Mouse (Mus musculus) lung, adult 2 months (tissue): ENCODE measurements at regions not wholly inside any gene's neighbourhood (a gene's known extent, or its start where the extent isn't known, plus 50 kb on each side); places are given as distances from the start of the nearest gene placed in this dataset.

ENCODE experiments used
- DNase-seq: peaks from one replicate; pipeline ENCODE4 v3.0.0; 2022
- H3K4me1 ChIP-seq: fragments of 200-500 bp; 2 replicates; pipeline ENCODE4 v1.6.1; 2011; ENCODE audit warnings: low read length; ENCODE audit not compliant: control insufficient read depth, insufficient read depth
- H3K4me3 ChIP-seq: fragments of 200-500 bp; replicated peaks from 2 replicates; pipeline ENCODE3; 2011; ENCODE audit warnings: low read depth, mild to moderate bottlenecking, control low read depth, low read length; ENCODE audit errors: extremely low read depth
- CTCF ChIP-seq: fragments of 200-500 bp; IDR thresholded peaks from 2 replicates; pipeline ENCODE4 v1.5.1; 2011; ENCODE audit warnings: mild to moderate bottlenecking, low read length, control low read depth; ENCODE audit not compliant: insufficient read depth
- POLR2A ChIP-seq: fragments of 200-500 bp; IDR thresholded peaks from 2 replicates; pipeline ENCODE4 v1.6.1; 2011; ENCODE audit warnings: low read depth, mild to moderate bottlenecking, control low read depth, low read length, borderline replicate concordance; ENCODE audit errors: extremely low read depth
- WGBS: fragments of 180-500 bp; shearing (Covaris S2); methylation state at CpG from one replicate; pipeline ENCODE4 v1.1.7; 2018; 5-methylcytosine and 5-hydroxymethylcytosine counted together

DNA sequence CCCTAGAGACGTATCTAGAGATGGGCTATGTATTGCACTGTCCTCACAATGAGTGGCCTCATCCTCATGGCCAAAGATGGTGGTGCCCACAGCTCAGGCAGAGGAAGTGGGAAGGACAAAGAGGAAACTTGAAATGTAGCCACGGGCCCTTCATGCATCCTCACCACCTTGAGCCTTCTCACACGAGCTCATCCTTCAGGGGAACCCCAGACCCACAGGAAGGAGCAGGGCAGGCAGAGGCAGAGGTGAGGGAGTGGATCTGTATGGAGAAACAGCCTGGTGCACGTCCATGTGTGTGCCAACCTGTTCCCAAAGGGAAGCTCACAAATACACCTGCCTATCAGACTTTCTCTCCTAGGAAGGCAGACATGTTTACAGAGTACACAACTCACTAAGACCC lies 143.0 kb downstream of the Tomm20 start:
- H3K4me3 ChIP-seq = no peak overlapping the region
- WGBS = 55% methylated on average over 4 of the region's 4 CpGs
- TF ChIP-seq POLR2A (no peak), CTCF (no peak)
- H3K4me1 ChIP-seq = peaks cover 32% of the 10 kb centered on the region
- DNase-seq = no peak

DNA sequence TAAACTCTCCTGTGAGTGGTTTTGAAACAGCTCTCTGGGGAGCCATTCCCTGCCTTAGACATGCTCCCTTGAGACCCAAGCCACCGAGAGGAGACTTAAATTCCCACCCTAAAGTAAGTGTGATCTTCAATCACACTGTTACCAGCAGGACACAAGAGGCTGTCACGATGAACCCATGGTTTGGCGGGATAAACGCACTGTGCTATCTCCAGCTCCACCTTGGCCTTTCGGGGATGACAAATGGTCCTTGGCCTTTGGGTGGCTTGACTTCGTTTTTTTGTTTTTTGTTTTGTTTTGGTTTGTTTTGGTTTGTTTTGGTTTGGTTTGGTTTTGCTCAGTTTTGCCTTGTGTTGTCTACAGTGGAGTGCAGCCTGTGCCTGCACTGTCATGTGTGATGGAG lies 144.7 kb downstream of the Tomm20 start:
- TF ChIP-seq CTCF = no peak
- TF ChIP-seq POLR2A = no peak
- WGBS = 78% methylated on average over 6 of the region's 6 CpGs
- peaks cover 26% of the 10 kb centered on the region for H3K4me1 ChIP-seq
- DNase-seq = no peak
- no peak overlapping the region for H3K4me3 ChIP-seq

DNA sequence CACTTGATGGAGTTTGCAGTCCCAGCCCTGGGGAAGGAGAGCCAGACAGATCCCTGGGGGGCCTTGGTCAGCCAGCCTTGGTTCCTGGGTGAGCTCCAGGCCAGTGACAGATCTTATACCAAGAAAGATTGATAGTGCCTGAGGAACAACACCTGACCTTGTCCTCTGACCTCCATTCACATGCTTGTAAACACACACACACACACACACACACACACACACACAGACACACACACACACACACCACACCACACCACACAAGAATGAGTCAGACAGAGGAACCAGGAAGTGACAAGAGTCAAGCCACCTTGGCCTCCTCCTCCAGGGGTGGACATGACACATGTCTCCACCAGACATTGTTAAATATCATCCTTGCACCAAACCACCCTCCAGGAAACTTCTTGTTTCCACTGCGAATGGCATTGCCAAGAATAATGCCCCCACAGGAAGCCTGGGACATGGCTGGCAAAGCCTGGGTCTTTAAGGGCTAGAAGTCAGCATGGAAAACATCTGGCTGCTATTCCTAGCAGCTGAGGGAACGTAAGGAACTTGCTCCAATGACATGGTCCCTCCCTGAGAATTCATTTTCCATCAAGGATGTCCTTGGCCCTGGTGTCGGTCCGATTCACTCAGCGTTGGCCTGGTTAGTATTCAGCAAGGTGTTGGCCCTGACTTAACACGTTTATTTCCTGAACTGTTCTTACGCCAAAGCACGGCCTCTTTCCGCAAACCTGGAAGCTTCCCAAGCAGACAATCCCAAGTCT lies 147.9 kb downstream of the Tomm20 start:
- Histone ChIP-seq H3K4me3 (no peak overlapping the region), H3K4me1 (peaks cover 6% of the 10 kb centered on the region)
- WGBS = 42% methylated on average over 9 of the region's 9 CpGs
- DNase-seq = no peak
- no peak for TF ChIP-seq CTCF

DNA sequence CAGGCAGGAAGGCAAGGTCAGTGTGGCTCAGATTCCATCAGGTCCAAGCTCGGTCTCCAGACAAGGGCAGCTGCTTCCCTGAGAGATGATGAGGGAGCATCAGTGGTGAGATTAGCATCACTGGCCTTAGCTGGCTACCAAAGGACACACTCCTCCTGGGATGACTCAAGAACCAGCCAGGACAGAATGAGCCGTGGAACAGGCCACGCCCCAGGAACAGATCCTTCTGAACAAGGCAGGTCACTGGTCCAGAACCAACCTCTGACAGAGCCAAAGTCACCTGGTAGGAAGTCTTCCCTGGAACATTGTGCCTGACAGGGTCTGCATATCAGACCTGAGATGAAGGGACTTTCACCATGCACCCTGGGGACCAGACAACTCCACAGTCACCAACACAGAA lies 152.0 kb downstream of the Tomm20 start:
- TF ChIP-seq CTCF (no peak), POLR2A (no peak)
- DNase-seq = no peak
- Histone ChIP-seq H3K4me3 (no peak overlapping the region), H3K4me1 (peaks cover 11% of the 10 kb centered on the region)
- WGBS = 69% methylated on average over 3 of the region's 3 CpGs

DNA sequence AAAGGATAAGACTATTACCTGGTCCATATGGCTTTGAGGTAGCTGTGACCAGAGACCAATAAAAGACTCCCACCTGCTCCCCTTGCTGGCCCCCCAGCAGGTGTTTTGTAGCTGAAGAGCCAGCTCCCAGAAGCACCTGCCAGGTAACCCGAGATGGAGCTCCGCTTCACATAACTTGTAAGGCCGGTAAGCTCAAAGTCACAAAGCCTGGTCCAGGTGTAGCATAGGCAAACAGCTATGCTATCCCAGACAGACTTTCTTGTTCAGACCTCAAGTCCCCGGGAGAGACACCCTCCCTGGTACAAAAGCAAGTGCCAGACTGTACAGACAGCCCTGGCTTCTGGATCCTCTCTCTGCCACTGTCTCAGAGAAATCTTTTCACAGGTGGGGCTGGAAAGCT lies 154.6 kb downstream of the Tomm20 start:
- DNase-seq = no peak
- H3K4me3 ChIP-seq = no peak overlapping the region
- 87% methylated on average over 4 of the region's 4 CpGs for WGBS
- TF ChIP-seq POLR2A (no peak), CTCF (no peak)
- peaks cover 7% of the 10 kb centered on the region; the same call in 1 of the 2 replicates for H3K4me1 ChIP-seq

DNA sequence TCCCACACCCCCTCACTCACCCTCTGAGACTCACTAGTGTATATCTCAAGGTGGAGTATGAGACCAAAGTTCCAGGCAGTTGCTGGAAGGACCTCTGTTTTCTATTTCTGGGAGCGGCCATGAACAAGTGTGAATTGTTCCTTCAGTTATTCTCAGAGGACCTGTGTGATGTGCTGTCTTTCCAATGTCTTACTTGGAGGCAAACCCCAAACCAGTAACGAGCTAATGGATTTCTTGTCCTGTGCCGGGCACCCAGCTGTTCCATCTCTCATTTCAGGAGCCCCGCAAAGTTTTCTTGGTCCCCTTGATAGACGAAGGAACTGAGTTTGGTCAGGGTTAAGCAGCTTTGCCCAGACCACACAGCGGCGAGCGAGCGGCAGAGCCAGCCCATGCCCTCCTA lies 155.4 kb downstream of the Tomm20 start:
- 95% methylated on average over 9 of the region's 9 CpGs for WGBS
- Histone ChIP-seq H3K4me1 (peaks cover 7% of the 10 kb centered on the region; the same call in 1 of the 2 replicates), H3K4me3 (no peak overlapping the region)
- TF ChIP-seq POLR2A (no peak), CTCF (no peak)
- no peak for DNase-seq

DNA sequence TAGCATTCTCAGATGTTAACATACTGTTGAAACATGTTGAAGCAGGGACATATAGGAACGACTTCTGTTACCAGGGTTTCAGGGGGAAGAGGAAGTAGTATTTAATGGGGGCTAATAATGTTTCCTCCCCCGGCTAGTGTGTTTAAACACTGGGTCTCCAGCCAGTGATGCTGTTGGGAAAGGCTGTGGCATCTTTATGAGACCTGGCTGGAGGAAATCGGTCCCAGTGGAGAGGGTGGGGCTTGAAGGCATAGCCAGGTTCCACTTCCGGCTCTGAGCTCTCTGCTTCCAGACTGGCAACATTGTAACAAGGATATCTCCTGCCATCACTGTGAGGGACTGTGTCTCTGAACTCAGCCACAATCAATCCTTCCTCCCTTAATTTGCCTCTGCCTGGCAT lies 156.6 kb downstream of the Tomm20 start:
- WGBS = 20% methylated on average over 4 of the region's 4 CpGs
- TF ChIP-seq CTCF (no peak), POLR2A (no peak)
- no peak for DNase-seq

DNA sequence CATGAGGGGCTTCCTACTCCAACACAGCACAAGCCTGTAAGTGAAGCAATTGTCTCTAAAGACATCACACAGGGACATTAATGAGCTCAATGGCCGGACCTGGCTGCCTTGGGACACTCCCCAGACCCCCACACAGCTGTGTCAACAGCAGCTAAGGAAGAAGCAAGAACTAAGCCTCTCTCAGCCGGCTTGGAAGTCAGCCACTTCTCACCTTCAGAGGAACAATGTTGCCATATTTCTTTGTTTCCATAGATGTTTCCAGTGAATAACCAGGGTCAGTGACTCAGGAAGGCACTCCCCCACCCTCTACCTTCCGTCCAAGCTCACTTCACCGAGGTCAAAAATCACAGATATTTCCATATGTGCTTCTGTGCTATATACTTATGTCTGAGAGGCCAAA lies 157.0 kb downstream of the Tomm20 start:
- no peak overlapping the region for H3K4me3 ChIP-seq
- peaks cover 7% of the 10 kb centered on the region for H3K4me1 ChIP-seq
- no peak for DNase-seq
- WGBS = 34% methylated on average over 4 of the region's 4 CpGs
- no peak for TF ChIP-seq POLR2A
- no peak for TF ChIP-seq CTCF

More for the DNA sequence above, 156.6 kb downstream of the Tomm20 start:
- Histone ChIP-seq H3K4me1 (peaks cover 7% of the 10 kb centered on the region), H3K4me3 (no peak overlapping the region)

DNA sequence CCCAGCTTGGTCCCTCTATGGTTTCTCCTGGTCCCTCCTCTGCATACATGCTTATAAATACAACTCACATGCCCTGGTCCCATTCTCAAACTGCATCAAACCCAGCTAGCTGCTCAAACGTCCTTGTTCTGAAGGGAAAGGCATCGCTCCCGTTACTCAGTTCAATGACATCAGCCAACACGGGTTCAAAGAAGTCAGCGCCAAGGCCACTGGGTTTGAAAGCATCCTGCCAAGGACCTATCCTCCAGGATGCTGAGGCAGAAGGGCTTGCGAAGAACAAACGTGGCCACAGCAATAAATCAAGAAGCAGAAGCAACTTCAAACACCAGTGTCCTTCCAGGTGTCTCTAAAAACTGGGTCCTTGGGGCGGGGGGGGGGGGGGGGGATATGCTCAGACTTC lies 158.2 kb downstream of the Tomm20 start:
- WGBS = 85% methylated on average over 8 of the region's 8 CpGs
- TF ChIP-seq POLR2A (no peak), CTCF (no peak)
- DNase-seq = no peak
- peaks cover 7% of the 10 kb centered on the region for H3K4me1 ChIP-seq
- H3K4me3 ChIP-seq = no peak overlapping the region

DNA sequence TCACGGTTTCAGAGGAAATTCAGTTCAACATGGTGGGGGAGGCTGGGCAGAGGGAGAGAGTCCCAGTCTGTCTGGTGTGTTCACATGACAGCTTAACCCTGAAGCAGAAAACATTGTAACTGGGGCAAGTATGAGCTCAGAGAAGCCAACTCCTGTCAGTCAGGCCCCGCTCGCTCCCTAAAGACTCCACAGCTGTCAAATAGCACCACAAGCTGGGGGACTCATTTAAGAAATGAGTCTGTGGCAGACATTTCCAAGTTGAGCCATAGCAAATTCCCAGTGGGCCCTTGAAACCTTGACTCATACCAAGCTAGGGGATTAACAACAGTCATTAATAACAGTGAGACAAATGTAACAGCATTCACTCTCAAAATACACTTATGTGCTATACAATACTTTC lies 160.4 kb downstream of the Tomm20 start:
- H3K4me3 ChIP-seq = no peak overlapping the region
- TF ChIP-seq POLR2A (no peak), CTCF (no peak)
- DNase-seq = no peak
- peaks cover 7% of the 10 kb centered on the region for H3K4me1 ChIP-seq
- WGBS = 86% methylated on average over 3 of the region's 3 CpGs
